Mouse (Mus musculus): ENCODE data around the gene Ints3. TPM values are rescaled to one million over a fixed set of nuclear protein-coding genes. Genes with fewer than 3 reads are reported as not detected.
"Not testable (repeated sequence)": the region's sequence is repeated elsewhere in the genome, so short reads cannot be mapped to it uniquely, and the experiment has no call there.

The Ints3 gene
- polyA plus RNA-seq, 1 experiment: 13.2 TPM

DNA sequence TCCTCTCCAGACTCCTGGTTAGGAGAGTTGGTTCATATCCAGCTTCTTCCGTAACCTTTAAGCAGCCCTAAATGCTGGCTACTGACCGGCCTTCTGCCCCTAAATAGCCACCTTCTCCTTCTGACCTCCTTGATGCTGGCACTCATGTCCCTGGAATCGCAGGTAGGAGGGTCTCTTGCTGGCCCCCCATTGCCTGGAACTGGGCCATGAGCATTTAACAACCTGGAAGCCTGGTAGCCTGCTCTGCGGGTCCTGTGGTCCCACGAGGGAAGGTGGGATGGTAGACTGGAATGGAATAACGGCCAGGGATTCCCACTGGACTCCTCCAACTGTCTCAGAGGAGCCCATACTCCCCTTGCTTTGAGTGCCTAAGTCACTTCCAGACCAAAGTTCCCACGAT is 61.6 kb downstream of the Ints3 start:
- Histone ChIP-seq H3K4me1 (ENCODE audit: control insufficient read depth, insufficient read depth, insufficient read length, low read length) (no peaks in the 10 kb centered on the region), H3K4me3 (ENCODE audit: insufficient read depth, low read depth, low read length) (no peak overlapping the region), H3K27ac (replicated peaks; ENCODE audit: low read depth, low read length) (no peak overlapping the region)

DNA sequence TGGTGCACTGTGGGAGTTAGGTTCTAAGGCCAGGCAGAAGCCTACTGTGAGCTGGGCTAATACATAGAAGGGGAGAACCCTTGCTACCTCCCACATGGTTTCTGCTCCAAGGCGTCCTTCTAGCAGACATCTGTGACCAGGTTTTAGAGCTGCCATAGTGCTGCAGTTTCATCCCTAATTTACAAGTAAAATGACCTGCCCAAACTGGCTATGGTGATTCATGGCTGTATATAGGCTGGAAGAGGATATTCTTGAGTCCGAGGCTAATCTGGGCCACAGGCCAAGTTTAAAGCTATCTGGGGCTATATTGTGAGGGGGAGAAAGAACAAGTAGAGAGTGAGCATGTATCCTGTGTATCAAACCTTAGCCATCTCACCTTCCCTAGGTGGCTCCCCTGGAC is 64.4 kb downstream of the Ints3 start:
- Histone ChIP-seq H3K27ac (replicated peaks; ENCODE audit: low read depth, low read length) (no peak overlapping the region), H3K4me3 (ENCODE audit: insufficient read depth, low read depth, low read length) (no peak overlapping the region), H3K4me1 (ENCODE audit: control insufficient read depth, insufficient read depth, insufficient read length, low read length) (no peaks in the 10 kb centered on the region)

DNA sequence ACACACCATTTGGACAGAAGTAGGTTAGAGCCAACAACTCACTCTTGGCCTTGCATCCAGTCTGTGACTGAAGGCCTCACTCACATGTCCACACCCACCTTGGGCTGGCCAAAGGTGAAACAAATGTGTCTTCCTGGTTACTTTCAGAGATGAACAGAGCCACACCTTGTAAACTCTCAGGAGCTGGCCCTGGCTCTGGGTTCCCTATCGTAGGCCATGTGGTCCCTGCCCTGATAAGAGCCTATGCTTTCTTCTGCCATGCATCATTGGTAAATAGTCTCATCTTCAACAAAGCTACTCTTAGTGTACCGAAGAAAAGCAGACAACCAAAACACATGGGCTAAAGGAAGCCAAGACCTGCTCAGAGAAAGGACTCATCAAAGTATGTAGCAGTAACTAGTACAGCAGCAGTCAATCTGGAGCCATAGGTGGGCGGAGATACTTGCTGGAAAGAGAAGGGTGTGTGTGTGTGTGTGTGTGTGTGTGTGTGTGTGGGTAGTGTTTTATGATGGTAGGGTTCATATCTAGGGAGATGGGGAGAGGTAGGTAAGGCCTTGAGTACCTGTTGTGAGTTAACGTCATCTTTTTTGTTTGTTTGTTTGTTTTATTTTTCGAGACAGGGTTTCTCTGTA is 66.3 kb downstream of the Ints3 start:
- Histone ChIP-seq H3K27ac (replicated peaks; ENCODE audit: low read depth, low read length) (no peak overlapping the region), H3K4me1 (ENCODE audit: control insufficient read depth, insufficient read depth, insufficient read length, low read length) (no peaks in the 10 kb centered on the region), H3K4me3 (ENCODE audit: insufficient read depth, low read depth, low read length) (no peak overlapping the region)

DNA sequence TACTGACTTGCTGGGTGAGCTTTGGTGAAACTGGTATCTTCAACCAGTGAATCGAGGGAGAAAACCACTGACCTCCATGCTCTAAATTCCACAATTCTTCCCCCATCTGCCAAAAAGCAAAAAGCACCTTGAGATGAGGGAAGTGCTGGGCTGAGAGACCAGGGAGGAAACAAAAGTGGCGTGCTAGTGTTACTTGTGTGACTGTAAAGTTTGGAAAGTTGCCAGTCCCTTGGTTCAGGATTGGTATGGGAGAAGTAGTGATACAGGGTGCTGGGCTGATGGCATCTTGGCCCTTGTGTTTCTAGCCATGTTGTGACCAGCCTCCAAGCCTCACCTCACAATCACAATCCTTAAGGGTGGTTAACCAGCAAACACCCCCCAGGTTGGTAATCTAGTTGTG is 71.1 kb downstream of the Ints3 start:
- Histone ChIP-seq H3K4me1 (ENCODE audit: control insufficient read depth, insufficient read depth, insufficient read length, low read length) (no peaks in the 10 kb centered on the region), H3K4me3 (ENCODE audit: insufficient read depth, low read depth, low read length) (no peak overlapping the region), H3K27ac (replicated peaks; ENCODE audit: low read depth, low read length) (no peak overlapping the region)

DNA sequence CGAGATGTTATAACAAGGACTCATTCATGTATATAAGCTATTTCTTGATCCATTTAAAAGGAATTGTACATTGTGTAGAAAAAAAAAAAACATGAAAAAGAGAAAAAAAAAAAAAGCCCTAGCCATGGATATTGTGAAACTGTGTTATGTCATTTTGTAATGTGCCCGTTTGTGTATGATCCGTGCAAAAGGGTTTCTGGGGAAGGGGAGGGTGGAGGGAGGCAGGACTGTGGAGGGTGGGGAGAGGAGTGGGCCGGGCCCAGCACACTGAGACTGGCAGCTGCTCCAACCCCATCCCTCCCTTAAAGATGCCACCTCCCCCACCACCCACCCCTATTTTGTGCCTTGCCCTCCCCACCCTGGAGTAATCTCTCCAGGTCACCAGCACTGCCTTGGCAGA is 71.9 kb downstream of the Ints3 start:
- H3K4me1 ChIP-seq (ENCODE audit: control insufficient read depth, insufficient read depth, insufficient read length, low read length): no peaks in the 10 kb centered on the region
- H3K4me3 ChIP-seq (ENCODE audit: insufficient read depth, low read depth, low read length): no peak overlapping the region
- H3K27ac ChIP-seq (replicated peaks; ENCODE audit: low read depth, low read length): no peak overlapping the region

DNA sequence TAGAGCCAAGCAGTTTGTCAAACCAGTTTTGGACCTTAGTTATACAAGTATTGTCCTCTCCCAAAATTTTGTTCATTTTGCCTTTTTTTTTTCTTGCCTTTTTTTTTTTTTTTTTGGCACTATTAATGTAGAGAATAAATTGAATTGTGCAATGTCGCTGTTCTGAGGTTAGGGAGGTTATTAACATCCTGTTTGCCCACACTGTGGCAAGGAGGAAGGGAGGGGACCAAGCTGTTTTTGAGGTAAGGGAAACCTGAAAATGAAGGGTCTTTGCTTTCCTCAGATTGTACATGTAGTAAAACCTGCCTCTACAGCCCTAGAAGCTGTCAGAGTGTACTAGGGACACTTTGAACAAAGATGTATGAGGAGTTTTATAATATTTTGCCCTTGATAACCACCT is 74.2 kb downstream of the Ints3 start:
- Histone ChIP-seq H3K27ac (replicated peaks; ENCODE audit: low read depth, low read length) (no peak overlapping the region), H3K4me3 (ENCODE audit: insufficient read depth, low read depth, low read length) (no peak overlapping the region), H3K4me1 (ENCODE audit: control insufficient read depth, insufficient read depth, insufficient read length, low read length) (no peaks in the 10 kb centered on the region)

DNA sequence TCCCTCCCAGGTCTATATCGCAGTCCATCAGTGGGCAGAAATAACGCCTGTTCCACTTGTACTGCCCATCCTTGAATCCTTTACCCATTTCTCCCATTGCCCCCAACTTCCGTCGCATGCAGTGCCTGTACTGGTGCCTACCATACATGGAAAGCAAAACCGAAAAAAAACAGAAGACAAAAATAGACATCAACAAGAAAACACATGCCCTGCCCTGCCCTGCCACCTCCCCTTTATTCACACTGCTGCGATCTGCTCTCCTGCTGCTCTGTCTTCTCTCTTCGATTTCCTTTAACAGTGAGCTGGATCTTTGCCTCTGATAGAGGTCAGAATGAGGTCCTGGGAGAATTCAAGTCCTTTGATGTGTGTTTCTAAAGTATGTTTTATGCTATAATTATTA is 75.5 kb downstream of the Ints3 start:
- no peak overlapping the region for H3K27ac ChIP-seq (replicated peaks; ENCODE audit: low read depth, low read length)
- H3K4me1 ChIP-seq (ENCODE audit: control insufficient read depth, insufficient read depth, insufficient read length, low read length): no peaks in the 10 kb centered on the region
- no peak overlapping the region for H3K4me3 ChIP-seq (ENCODE audit: insufficient read depth, low read depth, low read length)

DNA sequence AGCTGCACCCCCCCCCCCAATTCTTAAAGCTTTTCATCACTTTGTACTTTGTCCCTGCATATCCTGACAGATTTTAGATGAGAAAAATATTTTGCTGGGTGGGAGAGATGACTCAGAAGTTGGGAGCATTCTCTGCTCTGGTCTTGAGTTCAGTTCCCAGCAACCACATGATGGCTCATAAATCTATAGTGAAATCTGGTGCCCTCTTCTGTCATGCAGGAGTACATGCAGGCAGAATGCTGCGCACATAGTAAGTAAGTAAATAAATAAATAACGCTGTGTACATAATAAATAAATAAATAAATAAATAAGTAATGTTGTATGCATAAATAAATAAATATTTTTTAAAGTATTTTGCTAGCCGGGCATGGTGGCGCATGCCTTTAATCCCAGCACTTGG is 85.6 kb downstream of the Ints3 start:
- H3K4me1 ChIP-seq (ENCODE audit: control insufficient read depth, insufficient read depth, insufficient read length, low read length): no peaks in the 10 kb centered on the region
- no peak overlapping the region for H3K27ac ChIP-seq (replicated peaks; ENCODE audit: low read depth, low read length)
- H3K4me3 ChIP-seq (ENCODE audit: insufficient read depth, low read depth, low read length): no peak overlapping the region

DNA sequence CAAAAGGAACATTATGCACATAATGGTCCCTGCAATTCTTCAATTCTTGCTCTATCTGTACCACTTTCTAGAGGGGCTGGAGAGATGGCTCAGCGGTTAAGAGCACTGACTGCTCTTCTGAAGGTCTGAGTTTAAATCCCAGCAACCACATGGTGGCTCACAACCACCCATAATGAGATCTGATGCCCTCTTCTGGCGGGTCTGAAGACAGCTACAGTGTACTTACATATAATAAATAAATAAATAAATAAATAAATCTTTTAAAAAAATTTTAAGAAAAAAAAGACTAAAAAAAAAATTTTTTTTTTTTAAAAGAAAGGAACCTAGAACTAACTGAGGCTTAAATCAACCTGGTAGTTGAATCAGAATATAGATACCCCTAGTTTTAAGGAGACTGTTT is 90.6 kb downstream of the Ints3 start:
- H3K4me1 ChIP-seq (ENCODE audit: control insufficient read depth, insufficient read depth, insufficient read length, low read length); H3K4me3 ChIP-seq (ENCODE audit: insufficient read depth, low read depth, low read length); H3K27ac ChIP-seq (replicated peaks; ENCODE audit: low read depth, low read length): not testable (repeated sequence)

Other genes starting within 250 kb of the Ints3 start
- gene Rps27, start 220.0 kb downstream of the Ints3 start, polyA plus RNA-seq (2012; ENCODE audit: insufficient read depth, insufficient read length, missing spikeins): 67.2 and 808 TPM in 2 replicates
- 11.5 and 16.6 TPM in 2 replicates for gene Rab13, start 219.9 kb downstream of the Ints3 start, polyA plus RNA-seq (2012; ENCODE audit: insufficient read depth, insufficient read length, missing spikeins)
- gene Jtb, start 202.0 kb downstream of the Ints3 start, polyA plus RNA-seq (2012; ENCODE audit: insufficient read depth, insufficient read length, missing spikeins): 68.2 and 97.4 TPM in 2 replicates
- gene Creb3l4, start 190.1 kb downstream of the Ints3 start, polyA plus RNA-seq (2012; ENCODE audit: insufficient read depth, insufficient read length, missing spikeins): not detected in 2 replicates
- gene Slc39a1, start 185.4 kb downstream of the Ints3 start, polyA plus RNA-seq (2012; ENCODE audit: insufficient read depth, insufficient read length, missing spikeins): 46.7 and 53.9 TPM in 2 replicates
- 20.0 and 25.7 TPM in 2 replicates for gene Crtc2, start 179.5 kb downstream of the Ints3 start, polyA plus RNA-seq (2012; ENCODE audit: insufficient read depth, insufficient read length, missing spikeins)
- gene Dennd4b, start 168.4 kb downstream of the Ints3 start, polyA plus RNA-seq (2012; ENCODE audit: insufficient read depth, insufficient read length, missing spikeins): 2.2 and 3.7 TPM in 2 replicates
- gene Gatad2b, start 140.4 kb downstream of the Ints3 start, polyA plus RNA-seq (2012; ENCODE audit: insufficient read depth, insufficient read length, missing spikeins): 14.7 and 22.0 TPM in 2 replicates
- 0.52 and 2.1 TPM in 2 replicates for gene Slc27a3, start 43.7 kb downstream of the Ints3 start, polyA plus RNA-seq (2012; ENCODE audit: insufficient read depth, insufficient read length, missing spikeins)
- gene Npr1, start 32.2 kb upstream of the Ints3 start, polyA plus RNA-seq (2012; ENCODE audit: insufficient read depth, insufficient read length, missing spikeins): 18.0 and 27.9 TPM in 2 replicates
- 30.2 and 30.6 TPM in 2 replicates for gene Ilf2, start 42.5 kb upstream of the Ints3 start, polyA plus RNA-seq (2012; ENCODE audit: insufficient read depth, insufficient read length, missing spikeins)
- 55.5 and 71.6 TPM in 2 replicates for gene Snapin, start 57.4 kb upstream of the Ints3 start, polyA plus RNA-seq (2012; ENCODE audit: insufficient read depth, insufficient read length, missing spikeins)
- gene Chtop, start 75.9 kb upstream of the Ints3 start, polyA plus RNA-seq (2012; ENCODE audit: insufficient read depth, insufficient read length, missing spikeins): 39.6 and 51.2 TPM in 2 replicates
- 1,535 and 1,745 TPM in 2 replicates for gene S100a1, start 80.8 kb upstream of the Ints3 start, polyA plus RNA-seq (2012; ENCODE audit: insufficient read depth, insufficient read length, missing spikeins)
- 385 and 454 TPM in 2 replicates for gene S100a13, start 80.8 kb upstream of the Ints3 start, polyA plus RNA-seq (2012; ENCODE audit: insufficient read depth, insufficient read length, missing spikeins)
- gene S100a14, start 93.2 kb upstream of the Ints3 start, polyA plus RNA-seq (2012; ENCODE audit: insufficient read depth, insufficient read length, missing spikeins): not detected in 2 replicates
- gene S100a16, start 103.6 kb upstream of the Ints3 start, polyA plus RNA-seq (2012; ENCODE audit: insufficient read depth, insufficient read length, missing spikeins): 86.6 and 89.4 TPM in 2 replicates
- not detected in 2 replicates for gene S100a3, start 127.0 kb upstream of the Ints3 start, polyA plus RNA-seq (2012; ENCODE audit: insufficient read depth, insufficient read length, missing spikeins)
- gene S100a2, start 156.6 kb upstream of the Ints3 start, polyA plus RNA-seq (2012; ENCODE audit: insufficient read depth, insufficient read length, missing spikeins): not detected in 2 replicates
- gene Gm42674, start 168.3 kb upstream of the Ints3 start, polyA plus RNA-seq (2012; ENCODE audit: insufficient read depth, insufficient read length, missing spikeins): not detected in 2 replicates
- gene S100a4, start 170.1 kb upstream of the Ints3 start, polyA plus RNA-seq (2012; ENCODE audit: insufficient read depth, insufficient read length, missing spikeins): 21.4 and 30.3 TPM in 2 replicates
- gene S100a5, start 174.9 kb upstream of the Ints3 start, polyA plus RNA-seq (2012; ENCODE audit: insufficient read depth, insufficient read length, missing spikeins): not detected in 2 replicates
- gene S100a6, start 179.3 kb upstream of the Ints3 start, polyA plus RNA-seq (2012; ENCODE audit: insufficient read depth, insufficient read length, missing spikeins): 192 and 232 TPM in 2 replicates
- not detected in 2 replicates for gene S100a7a, start 220.4 kb upstream of the Ints3 start, polyA plus RNA-seq (2012; ENCODE audit: insufficient read depth, insufficient read length, missing spikeins)
- gene S100a8, start 235.4 kb upstream of the Ints3 start, polyA plus RNA-seq (2012; ENCODE audit: insufficient read depth, insufficient read length, missing spikeins): 14.6 and 14.8 TPM in 2 replicates